Comparison of ENCODE assay signal across 8 mouse cellular contexts in genomic region chr9:16216235-16216634, GRCm38 (mm10).
DNase-seq lines count a peak whose midpoint lies in the region; ATAC-seq and TF ChIP-seq lines count a peak whose summit lies in the region.

No protein-coding gene starts in this region.

- 0 out of 2 replicates have a peak, but pooled peaks have one; percentile 13 for ATAC-seq in frontal cortex, adult (ENCODE audit: low TSS enrichment)
- no peak for ATAC-seq in heart, embryonic 13.5 days (ENCODE audit: extremely low read depth, insufficient number of reproducible peaks, low FRiP score, low TSS enrichment)
- ATAC-seq in liver, postnatal 0 days, result peak; percentile 44

- no peak overlapping the region for H3K4me3 ChIP-seq in heart, embryonic 13.5 days
- H3K4me3 ChIP-seq in liver, postnatal 0 days (ENCODE audit: low read depth, low read length), result no peak overlapping the region

- no peak for TF ChIP-seq EP300 in liver, postnatal 0 days (IDR thresholded peaks at IDR 0.05; ENCODE audit: low read depth)

- 58% methylated on average over 6 of the region's 6 CpGs for WGBS in heart, embryonic 13.5 days
- WGBS in liver, postnatal 0 days (ENCODE audit: insufficient replicate concordance), result 17% methylated on average over 6 of the region's 6 CpGs

- H3K27me3 ChIP-seq in heart, embryonic 13.5 days (replicated peaks), result no peaks in the 10 kb centered on the region
- no peaks in the 10 kb centered on the region for H3K27me3 ChIP-seq in liver, postnatal 0 days (ENCODE audit: insufficient read depth, low read length)
- H3K27me3 ChIP-seq in splenic B cell, adult 2 months (ENCODE audit: control insufficient read depth, insufficient read depth, low read length, poor library complexity, severe bottlenecking), result no peaks in the 10 kb centered on the region

- H3K4me2 ChIP-seq in heart, embryonic 13.5 days, result no peak overlapping the region
- no peak overlapping the region for H3K4me2 ChIP-seq in liver, postnatal 0 days (ENCODE audit: low read depth, low read length)

- no peak for DNase-seq in frontal cortex, postnatal 36 days (ENCODE audit: low spot score in 2 of 2)
- DNase-seq in 416B (ENCODE audit: low read depth), result peak; percentile 19
- peak; percentile 24 for DNase-seq in liver, postnatal 0 days
- DNase-seq in splenic B cell, adult 2 months (ENCODE audit: low read depth, low spot score), result peak; percentile 1
- DNase-seq in embryo, embryonic 10 days (ENCODE audit: low spot score), result no peak
- DNase-seq in B cell, adult 2 months, result no peak

- TF ChIP-seq CTCF in liver, postnatal 0 days (IDR thresholded peaks at IDR 0.05; ENCODE audit: low read depth), result no peak

- H3K36me3 ChIP-seq in heart, embryonic 13.5 days, result no peaks in the 10 kb centered on the region
- H3K36me3 ChIP-seq in liver, postnatal 0 days (replicated peaks; ENCODE audit: insufficient read depth, low read length), result no peaks in the 10 kb centered on the region
- no peaks in the 10 kb centered on the region for H3K36me3 ChIP-seq in splenic B cell, adult 2 months (ENCODE audit: control insufficient read depth, insufficient read depth, low read length, poor library complexity, severe bottlenecking)

- H3K9me3 ChIP-seq in heart, embryonic 13.5 days, result no peaks in the 10 kb centered on the region
- H3K9me3 ChIP-seq in liver, postnatal 0 days (ENCODE audit: low read length), result no peaks in the 10 kb centered on the region

- peaks cover 38% of the 10 kb centered on the region for H3K4me1 ChIP-seq in heart, embryonic 13.5 days
- H3K4me1 ChIP-seq in liver, postnatal 0 days (ENCODE audit: insufficient read depth), result peaks cover 16% of the 10 kb centered on the region

- no peak overlapping the region for H3K9ac ChIP-seq in heart, embryonic 13.5 days
- H3K9ac ChIP-seq in liver, postnatal 0 days (replicated peaks), result no peak overlapping the region

- H3K27ac ChIP-seq in heart, embryonic 13.5 days (replicated peaks), result peak overlapping the region; percentile 73
- H3K27ac ChIP-seq in liver, postnatal 0 days (ENCODE audit: low read depth), result peak overlapping the region; percentile 66

Comparison
In these comparisons a context has a peak if more than half of its experiments do, and no peak if none do; other contexts are left out.
1. DNase-seq: peak in 416B (single experiment), liver, postnatal 0 days (single experiment) and splenic B cell, adult 2 months (single experiment); none in frontal cortex, postnatal 36 days (0 of 2), embryo, embryonic 10 days (single experiment) and B cell, adult 2 months (0 of 2).